Comparison of ENCODE assay signal across 18 mouse cellular contexts in genomic region chr3:157576862-157577261, GRCm38 (mm10). TPM values are rescaled to one million over a fixed set of nuclear protein-coding genes. Genes with fewer than 3 reads are reported as not detected.
"Had no signal": no experiment of that assay in that cellular context is flagged by ENCODE, and none has a peak within 500 bp of the region (broad histone marks: within the 10 kb centered on the region; RNA-seq: fewer than 3 reads in every experiment).

No protein-coding gene starts in this region.

- H3K4me3 ChIP-seq: liver, embryonic 13.5 days; liver, embryonic 15.5 days; lung, embryonic 15.5 days; midbrain, embryonic 10.5 days; midbrain, embryonic 12.5 days; neural tube, embryonic 12.5 days; stomach, embryonic 15.5 days had no signal

- H3K9me3 ChIP-seq: liver, embryonic 13.5 days; liver, embryonic 15.5 days; lung, embryonic 15.5 days; midbrain, embryonic 10.5 days; midbrain, embryonic 12.5 days; neural tube, embryonic 12.5 days; stomach, embryonic 15.5 days had no signal

- H3K27me3 ChIP-seq: liver, embryonic 13.5 days; liver, embryonic 15.5 days; lung, embryonic 15.5 days; midbrain, embryonic 12.5 days; neural tube, embryonic 12.5 days; stomach, embryonic 15.5 days had no signal

- H3K27ac ChIP-seq: liver, embryonic 13.5 days; liver, embryonic 15.5 days; lung, embryonic 15.5 days; midbrain, embryonic 10.5 days; midbrain, embryonic 12.5 days; neural tube, embryonic 12.5 days; stomach, embryonic 15.5 days; stomach, postnatal 0 days had no signal

- H3K4me1 ChIP-seq: midbrain, embryonic 10.5 days; midbrain, embryonic 12.5 days; neural tube, embryonic 12.5 days; stomach, embryonic 15.5 days had no signal

- H3K36me3 ChIP-seq: liver, embryonic 13.5 days; liver, embryonic 15.5 days; lung, embryonic 15.5 days; midbrain, embryonic 10.5 days; midbrain, embryonic 12.5 days; neural tube, embryonic 12.5 days; stomach, embryonic 15.5 days had no signal

- DNase-seq: liver, embryonic 13.5 days; liver, postnatal 0 days; lung, adult 2 months; lung, postnatal 14 days; lung, postnatal 36 days; midbrain, embryonic 14.5 days; right cerebral cortex, postnatal 14 days; thymus, adult 2 months; thymus, postnatal 36 days had no signal

- ATAC-seq: liver, postnatal 0 days; lung, postnatal 0 days had no signal

RNA-seq across cellular contexts. Expression of gene Ptger3, which starts 10.2 kb away (rescaled TPM):
- polyA plus RNA-seq: testis, adult 2 months had no signal
